Mouse (Mus musculus): ENCODE measurements around the gene Bcl2l14.

DNA sequence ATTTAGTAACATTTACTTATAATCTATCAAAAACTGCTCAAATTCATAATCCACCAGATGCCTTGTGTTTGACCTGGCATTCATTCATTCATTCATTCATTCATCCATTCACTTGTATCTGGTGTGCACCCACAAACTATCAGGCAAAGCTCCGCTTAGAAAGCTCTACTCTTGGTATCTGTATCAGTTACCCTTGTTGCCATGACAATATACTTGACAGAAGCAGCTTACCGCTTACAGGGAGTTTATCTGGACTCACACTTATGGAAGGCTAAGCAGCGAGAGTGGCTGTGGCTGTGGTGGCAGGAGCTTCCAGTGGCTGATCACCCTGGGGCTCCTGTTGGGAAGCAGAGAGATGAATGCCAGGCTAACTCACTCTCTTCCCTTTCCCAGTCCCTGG, 21.8 kb downstream of the Bcl2l14 start:
- TF ChIP-seq POLR2A (IDR thresholded peaks at IDR 0.05; ENCODE audit: borderline replicate concordance, low read depth, low read length), result no peak
- no peak for TF ChIP-seq CTCF (IDR thresholded peaks at IDR 0.05; ENCODE audit: low read depth, low read length)

Measured in bone marrow macrophage, adult 2 months (primary cell).